Mouse (Mus musculus) heart, postnatal 14 days (tissue): ENCODE measurements around the gene AC153137.1. TPM values are rescaled to one million over a fixed set of nuclear protein-coding genes. Genes with fewer than 3 reads are reported as not detected.

Experiments
- total RNA-seq, 2 experiments: library from RNA; stranded (reverse); gene quantifications; 2 replicates each; pipeline ENCODE4 v1.2.3; 2021

The AC153137.1 gene
- total RNA-seq, 2 experiments from 2014 or later = not detected

Other genes starting within 250 kb of the AC153137.1 start
- gene Phf3, start 104.0 kb downstream of the AC153137.1 start, total RNA-seq = 10 to 100 TPM; 42.2 to 43.0 TPM
- gene Lgsn, start 198.4 kb upstream of the AC153137.1 start, total RNA-seq = not detected
- not detected for gene 4931428L18Rik, start 244.7 kb upstream of the AC153137.1 start, total RNA-seq
- not detected for gene Pih1d3, start 244.9 kb upstream of the AC153137.1 start, total RNA-seq